Mouse (Mus musculus) ES-E14 (cell line): ENCODE measurements around the gene Dlg4. TPM values are rescaled to one million over a fixed set of nuclear protein-coding genes. Genes with fewer than 3 reads are reported as not detected.

Experiments
- DNase-seq: peaks from one replicate; pipeline ENCODE4 v3.0.0-alpha.2; 2013; ENCODE audit warnings: low read depth, low spot score
- H3K27ac ChIP-seq: 2 replicates; pipeline ENCODE4 v1.5.1; 2012; ENCODE audit warnings: low read depth, mild to moderate bottlenecking, low read length, moderate library complexity, mixed read lengths; ENCODE audit not compliant: poor library complexity, insufficient read depth, severe bottlenecking
- H3K36me3 ChIP-seq: 2 replicates; pipeline ENCODE4 v1.6.1; 2012; ENCODE audit warnings: mild to moderate bottlenecking, low read length, moderate library complexity, mixed read lengths; ENCODE audit not compliant: control insufficient read depth, poor library complexity, insufficient read depth, severe bottlenecking
- H3K4me1 ChIP-seq, 2 experiments: fragments of 150-350 bp in 1 of 2; sonication (generic) in 1 of 2; 2 replicates each; pipeline ENCODE4 v1.6.1; 2012; ENCODE audit warnings: low read length in 2 of 2, mild to moderate bottlenecking in 1 of 2, mixed read lengths in 1 of 2; ENCODE audit not compliant: control insufficient read depth in 2 of 2, insufficient read depth in 2 of 2, poor library complexity in 1 of 2
- H3K4me3 ChIP-seq, 2 experiments: fragments of 150-350 bp in 1 of 2; sonication (generic) in 1 of 2; 2 replicates each; pipeline ENCODE4 v1.5.1; 2012; ENCODE audit warnings: low read length in 2 of 2, low read depth in 1 of 2, mild to moderate bottlenecking in 1 of 2, mixed read lengths in 1 of 2; ENCODE audit not compliant: insufficient read depth in 1 of 2, poor library complexity in 1 of 2, severe bottlenecking in 1 of 2
- H3K9ac ChIP-seq: 2 replicates; pipeline ENCODE4 v1.6.1; 2012; ENCODE audit warnings: low read depth, mild to moderate bottlenecking, low read length, mixed read lengths; ENCODE audit not compliant: poor library complexity, insufficient read depth, severe bottlenecking
- H3K9me3 ChIP-seq: fragments of 150-350 bp; sonication (generic); 2 replicates; pipeline ENCODE4 v1.6.1; 2012; ENCODE audit warnings: low read depth, mild to moderate bottlenecking, low read length; ENCODE audit not compliant: control insufficient read depth, insufficient read depth
- CHD2 ChIP-seq: IDR thresholded peaks from 2 replicates; pipeline ENCODE4 v1.6.1; 2014; ENCODE audit warnings: mild to moderate bottlenecking, low read depth, low read length, inconsistent platforms
- HCFC1 ChIP-seq: IDR thresholded peaks from 2 replicates; pipeline ENCODE4 v1.6.1; 2012; ENCODE audit warnings: low read length, inconsistent platforms, borderline replicate concordance; ENCODE audit not compliant: insufficient read depth
- MAFK ChIP-seq: IDR thresholded peaks from 2 replicates; pipeline ENCODE4 v1.6.1; 2014; ENCODE audit warnings: mild to moderate bottlenecking, low read depth, low read length, inconsistent platforms; ENCODE audit not compliant: insufficient read depth
- ZC3H11A ChIP-seq: IDR thresholded peaks from 2 replicates; pipeline ENCODE4 v1.6.1; 2012; ENCODE audit warnings: low read depth, mild to moderate bottlenecking, inconsistent platforms, low read length, borderline replicate concordance
- ZNF384 ChIP-seq: IDR thresholded peaks from 2 replicates; pipeline ENCODE4 v1.6.1; 2012; ENCODE audit warnings: low read depth, low read length, inconsistent platforms
- in situ Hi-C, 2 experiments: fragments of 600-800 bp; cut with MboI; formaldehyde crosslinking; loops; one replicate each; pipeline ENCODE4 v1.15.1; 2025; ENCODE audit warnings: low sequenced_read_pairs in 2 of 2, inconsistent platforms in 1 of 2; ENCODE audit not compliant: unreplicated experiment in 2 of 2
- total RNA-seq: library from RNA; depleted of rRNA; stranded (reverse); fragments of 300-350 nt; gene quantifications from 2 replicates; pipeline ENCODE4 v1.2.3, GENCODE M21; 2012

Dlg4 gene
- total RNA-seq, 1 experiment = 11.4 TPM

DNA sequence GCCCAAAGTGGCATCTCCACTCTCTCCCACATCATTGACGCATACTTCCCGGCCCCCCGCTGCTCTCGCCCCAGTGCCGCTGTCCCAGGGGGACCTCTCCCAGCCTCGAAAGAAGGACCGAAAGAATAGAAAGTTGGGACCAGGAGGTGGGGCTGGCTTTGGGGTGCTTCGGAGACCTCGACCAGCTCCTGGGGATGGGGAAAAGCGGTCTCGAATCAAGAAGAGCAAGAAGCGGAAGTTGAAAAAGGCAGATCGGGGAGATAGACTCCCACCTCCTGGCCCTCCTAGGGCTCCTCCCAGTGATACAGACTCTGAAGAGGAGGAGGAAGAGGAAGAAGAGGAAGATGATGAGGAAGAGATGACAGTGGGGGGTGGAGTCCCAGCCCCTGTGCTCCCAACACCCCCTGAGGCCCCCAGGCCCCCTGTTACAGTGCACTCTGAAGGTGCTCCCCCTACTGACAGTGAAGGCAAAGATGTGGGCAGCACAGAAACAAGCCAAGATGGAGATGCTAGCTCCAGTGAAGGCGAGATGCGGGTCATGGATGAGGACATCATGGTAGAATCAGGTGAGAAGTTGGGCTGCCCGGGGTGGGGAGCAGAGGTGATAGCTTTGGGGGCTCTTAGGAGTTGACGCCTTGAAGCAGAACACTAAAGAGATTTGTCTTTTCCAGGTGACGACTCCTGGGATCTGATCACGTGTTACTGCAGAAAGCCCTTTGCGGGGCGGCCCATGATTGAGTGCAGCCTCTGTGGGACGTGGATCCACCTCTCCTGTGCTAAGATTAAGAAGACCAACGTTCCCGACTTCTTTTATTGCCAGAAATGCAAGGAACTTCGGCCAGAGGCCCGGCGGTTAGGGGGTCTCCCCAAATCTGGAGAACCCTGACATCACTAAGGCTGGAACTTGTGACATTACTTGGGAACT lies 17.9 kb upstream of the Dlg4 start:
- no peaks in the 10 kb centered on the region for H3K9me3 ChIP-seq
- H3K36me3 ChIP-seq = peaks cover 31% of the 10 kb centered on the region
- no peak overlapping the region for H3K4me3 ChIP-seq
- DNase-seq = no peak
- H3K4me1 ChIP-seq = peaks cover 10 to 12% of the 10 kb centered on the region in 2 experiments; a peak in 3 of 4 replicates
- in situ Hi-C loops = no loop called here
- no peak overlapping the region for H3K27ac ChIP-seq
- H3K9ac ChIP-seq = no peak overlapping the region; the same call in 1 of the 2 replicates
- TF ChIP-seq ZNF384 (no peak), MAFK (no peak), ZC3H11A (no peak), CHD2 (no peak), HCFC1 (no peak)

DNA sequence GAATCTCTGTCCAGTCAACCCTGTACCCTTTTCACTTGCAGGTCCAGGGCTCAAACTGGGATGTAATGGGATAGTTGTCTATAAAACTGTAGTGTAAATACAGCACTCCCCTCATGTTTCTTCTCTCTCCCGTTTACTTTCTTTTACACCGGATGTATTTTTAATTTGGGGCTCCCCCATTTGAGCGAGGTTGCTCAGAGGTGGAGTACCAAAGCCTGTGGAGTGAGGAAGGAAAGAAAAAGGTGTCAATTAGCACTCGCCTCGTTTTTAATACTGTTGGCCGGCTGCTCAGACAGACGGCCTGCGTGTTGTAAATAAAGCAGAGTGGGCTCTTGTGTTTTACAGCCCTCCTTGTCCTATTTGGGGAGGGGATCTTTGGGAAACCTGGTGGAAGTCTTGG lies 17.1 kb upstream of the Dlg4 start:
- H3K9ac ChIP-seq = no peak overlapping the region
- no peak for DNase-seq
- H3K9me3 ChIP-seq = no peaks in the 10 kb centered on the region
- TF ChIP-seq MAFK (no peak), ZNF384 (no peak), HCFC1 (no peak), CHD2 (no peak), ZC3H11A (no peak)
- H3K4me3 ChIP-seq = no peak overlapping the region
- H3K36me3 ChIP-seq = peaks cover 29% of the 10 kb centered on the region
- no peak overlapping the region for H3K27ac ChIP-seq
- in situ Hi-C loops = no loop called here
- peaks cover 10 to 18% of the 10 kb centered on the region in 2 experiments for H3K4me1 ChIP-seq

DNA sequence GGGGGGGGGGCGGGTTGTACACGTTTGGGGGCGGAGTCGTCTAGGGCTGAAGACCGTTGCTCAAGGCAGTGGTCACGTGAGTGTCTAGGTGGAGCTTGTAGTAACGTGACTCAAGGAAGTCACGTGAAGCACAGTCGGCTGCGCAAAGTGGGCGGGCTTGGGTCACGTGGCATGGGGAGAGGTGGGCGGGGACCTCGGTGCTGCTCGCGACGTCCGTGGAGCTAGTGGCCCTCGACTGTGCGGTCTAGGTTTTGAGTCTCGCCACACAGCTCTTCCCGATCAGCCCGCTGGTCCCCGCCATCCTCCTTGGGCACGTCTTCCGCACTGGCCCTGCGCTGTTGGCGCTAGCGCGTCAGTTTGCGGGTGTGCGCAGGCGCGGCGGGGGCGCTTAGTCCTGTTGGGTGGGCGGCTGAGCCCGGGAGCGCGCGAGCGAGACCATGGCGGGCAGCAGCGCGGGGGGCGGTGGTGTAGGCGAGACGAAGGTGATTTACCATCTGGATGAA lies 16.3 kb upstream of the Dlg4 start, which contains the start of gene Dvl2:
Gene Dvl2 (plus strand): TSS at position 200 of the 503 bp plus-strand sequence.
- in situ Hi-C loops = no loop called here
- peak; percentile 96 for DNase-seq
- Histone ChIP-seq H3K36me3 (peaks cover 34% of the 10 kb centered on the region), H3K9me3 (no peaks in the 10 kb centered on the region), H3K4me1 (peaks cover 13 to 23% of the 10 kb centered on the region in 2 experiments), H3K4me3 (peak within 1 kb of the TSS; percentile 75 to 87), H3K9ac (peak within 1 kb of the TSS; percentile 88), H3K27ac (peak within 1 kb of the TSS; percentile 77)
- peak; percentile 62; the same call in 1 of the 2 replicates for TF ChIP-seq HCFC1
- no peak for TF ChIP-seq CHD2

DNA sequence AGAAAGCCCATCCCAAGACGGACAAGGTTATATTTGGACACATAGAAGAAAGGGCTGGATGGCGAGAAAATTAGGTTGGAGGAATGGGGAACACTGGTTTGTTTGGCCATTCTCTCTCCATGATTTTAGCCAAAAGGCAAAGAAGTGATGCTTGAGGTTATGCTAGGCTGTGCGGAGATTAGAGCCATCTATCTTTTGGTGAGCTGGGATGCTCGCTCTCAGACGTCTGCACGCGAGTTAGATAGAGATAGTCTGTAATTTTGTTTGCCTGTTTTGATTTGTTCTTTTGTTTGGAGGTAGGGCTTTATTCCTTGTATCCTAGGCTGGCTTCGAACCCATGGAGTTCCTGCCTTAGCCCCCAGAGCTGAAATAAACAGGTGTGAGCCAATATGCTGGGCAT lies 15.6 kb upstream of the Dlg4 start:
- DNase-seq = no peak
- in situ Hi-C loops = no loop called here
- H3K4me1 ChIP-seq = peaks cover 13 to 26% of the 10 kb centered on the region in 2 experiments
- no peaks in the 10 kb centered on the region for H3K9me3 ChIP-seq
- no peak for TF ChIP-seq HCFC1
- TF ChIP-seq MAFK = no peak
- TF ChIP-seq ZNF384 = no peak
- no peak for TF ChIP-seq CHD2
- TF ChIP-seq ZC3H11A = no peak
- peak overlapping the region; percentile 75 to 87 for H3K4me3 ChIP-seq
- H3K27ac ChIP-seq = peak overlapping the region; percentile 77; the same call in 1 of the 2 replicates
- peaks cover 40% of the 10 kb centered on the region for H3K36me3 ChIP-seq
- peak overlapping the region; percentile 88 for H3K9ac ChIP-seq

DNA sequence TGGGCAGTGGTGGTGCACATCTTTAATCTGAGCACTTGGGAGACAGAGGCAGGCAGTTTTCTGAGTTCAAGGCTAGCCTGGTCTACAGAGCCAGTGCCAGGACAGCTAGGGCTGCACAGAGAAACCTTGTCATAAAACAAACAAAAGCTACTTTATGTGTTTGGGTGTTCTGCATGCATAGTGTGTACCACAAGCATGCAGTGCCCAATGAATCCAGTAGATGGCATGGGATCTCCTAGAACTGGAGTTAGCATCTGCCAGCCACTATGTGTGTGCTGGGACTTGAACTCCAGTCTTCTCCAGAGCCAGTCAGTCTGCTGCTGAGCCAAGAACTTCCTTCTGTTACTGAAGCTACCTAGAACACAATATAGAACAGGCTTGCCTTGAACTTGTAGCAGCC lies 14.9 kb upstream of the Dlg4 start:
- in situ Hi-C loops = no loop called here
- TF ChIP-seq ZC3H11A (peak; percentile 38; the same call in 1 of the 2 replicates), ZNF384 (no peak), CHD2 (no peak)
- no peak overlapping the region for H3K9ac ChIP-seq
- H3K4me1 ChIP-seq = peaks cover 13 to 26% of the 10 kb centered on the region in 2 experiments
- H3K4me3 ChIP-seq = peak overlapping the region; percentile 75 to 87
- no peak overlapping the region for H3K27ac ChIP-seq
- H3K9me3 ChIP-seq = no peaks in the 10 kb centered on the region
- H3K36me3 ChIP-seq = peaks cover 46% of the 10 kb centered on the region
- DNase-seq = no peak
